Mouse (Mus musculus): Measurements from ENCODE around the gene Osbpl11. TPM values are rescaled to one million over a fixed set of nuclear protein-coding genes. Genes with fewer than 3 reads are reported as not detected.

Gene Osbpl11
- polyA plus RNA-seq, 1 experiment: 8.3 TPM

- peaks cover 7% of the 10 kb centered on the region for H3K79me2 ChIP-seq (ENCODE audit: control insufficient read depth, insufficient read depth)
- H3K36me3 ChIP-seq (ENCODE audit: control insufficient read depth, insufficient read depth): peaks cover 18% of the 10 kb centered on the region
- no peak overlapping the region for H3ac ChIP-seq (ENCODE audit: control insufficient read depth, insufficient read length, low read depth)
- H3K4me3 ChIP-seq (ENCODE audit: insufficient read depth, poor library complexity, severe bottlenecking): no peak overlapping the region
- H3K79me3 ChIP-seq (ENCODE audit: low read depth): peaks cover 3% of the 10 kb centered on the region
- H3K27me3 ChIP-seq (ENCODE audit: control insufficient read depth, insufficient read depth, insufficient read length): no peaks in the 10 kb centered on the region
- no peak for TF ChIP-seq FOSL1 (IDR thresholded peaks at IDR 0.05; ENCODE audit: insufficient read depth, low read length, poor library complexity, severe bottlenecking)
These were observed 62.1 kb downstream of the Osbpl11 start for GRCm38 (mm10) chr16:33247006-33247405.

GRCm38 (mm10) chr16:33250651-33251120 is 65.8 kb downstream of the Osbpl11 start:
- peaks cover 44% of the 10 kb centered on the region for H3K79me2 ChIP-seq (ENCODE audit: control insufficient read depth, insufficient read depth)
- H3K27me3 ChIP-seq (ENCODE audit: control insufficient read depth, insufficient read depth, insufficient read length): no peaks in the 10 kb centered on the region
- peak overlapping the region; percentile 55 for H3ac ChIP-seq (ENCODE audit: control insufficient read depth, insufficient read length, low read depth)
- H3K36me3 ChIP-seq (ENCODE audit: control insufficient read depth, insufficient read depth): no peaks in the 10 kb centered on the region
- TF ChIP-seq MYOD1 (IDR thresholded peaks at IDR 0.05; ENCODE audit: control insufficient read depth, insufficient read length, low read depth) (no peak), CEBPB (IDR thresholded peaks at IDR 0.05; ENCODE audit: low read depth) (no peak), MAX (IDR thresholded peaks at IDR 0.05) (no peak), FOSL1 (IDR thresholded peaks at IDR 0.05; ENCODE audit: insufficient read depth, low read length, poor library complexity, severe bottlenecking) (no peak), MYOG (IDR thresholded peaks at IDR 0.05; ENCODE audit: control insufficient read depth, extremely low read depth, insufficient read length) (no peak), USF1 (IDR thresholded peaks at IDR 0.05; ENCODE audit: low read depth) (no peak), CTCF (IDR thresholded peaks at IDR 0.05; ENCODE audit: control insufficient read depth, insufficient read depth, insufficient read length) (no peak)
- H3K4me3 ChIP-seq (ENCODE audit: insufficient read depth, poor library complexity, severe bottlenecking): peak overlapping the region; percentile 90
- peaks cover 32% of the 10 kb centered on the region for H3K79me3 ChIP-seq (ENCODE audit: low read depth)

- peaks cover 37% of the 10 kb centered on the region for H3K79me3 ChIP-seq (ENCODE audit: low read depth)
- peak within 1 kb of the TSS; percentile 90 for H3K4me3 ChIP-seq (ENCODE audit: insufficient read depth, poor library complexity, severe bottlenecking)
- H3K79me2 ChIP-seq (ENCODE audit: control insufficient read depth, insufficient read depth): peaks cover 51% of the 10 kb centered on the region
- H3K27me3 ChIP-seq (ENCODE audit: control insufficient read depth, insufficient read depth, insufficient read length): no peaks in the 10 kb centered on the region
- H3ac ChIP-seq (ENCODE audit: control insufficient read depth, insufficient read length, low read depth): peak within 1 kb of the TSS; percentile 88
- no peaks in the 10 kb centered on the region for H3K36me3 ChIP-seq (ENCODE audit: control insufficient read depth, insufficient read depth)
- TF ChIP-seq USF1 (IDR thresholded peaks at IDR 0.05; ENCODE audit: low read depth) (no peak), MAX (IDR thresholded peaks at IDR 0.05) (no peak), CTCF (IDR thresholded peaks at IDR 0.05; ENCODE audit: control insufficient read depth, insufficient read depth, insufficient read length) (no peak), CEBPB (IDR thresholded peaks at IDR 0.05; ENCODE audit: low read depth) (no peak), MYOD1 (IDR thresholded peaks at IDR 0.05; ENCODE audit: control insufficient read depth, insufficient read length, low read depth) (no peak), FOSL1 (IDR thresholded peaks at IDR 0.05; ENCODE audit: insufficient read depth, low read length, poor library complexity, severe bottlenecking) (no peak), MYOG (IDR thresholded peaks at IDR 0.05; ENCODE audit: control insufficient read depth, extremely low read depth, insufficient read length) (no peak)
These were observed 66.6 kb downstream of the Osbpl11 start, which contains the start of gene Snx4 for GRCm38 (mm10) chr16:33251194-33252051. Snx4 (plus strand) TSS chr16:33251442.

GRCm38 (mm10) chr16:33255601-33256000 is 70.7 kb downstream of the Osbpl11 start:
- Histone ChIP-seq H3K36me3 (ENCODE audit: control insufficient read depth, insufficient read depth) (no peaks in the 10 kb centered on the region), H3ac (ENCODE audit: control insufficient read depth, insufficient read length, low read depth) (no peak overlapping the region), H3K79me2 (ENCODE audit: control insufficient read depth, insufficient read depth) (peaks cover 90% of the 10 kb centered on the region), H3K4me3 (ENCODE audit: insufficient read depth, poor library complexity, severe bottlenecking) (no peak overlapping the region), H3K79me3 (ENCODE audit: low read depth) (peaks cover 62% of the 10 kb centered on the region), H3K27me3 (ENCODE audit: control insufficient read depth, insufficient read depth, insufficient read length) (no peaks in the 10 kb centered on the region)
- no peak for TF ChIP-seq CEBPB (IDR thresholded peaks at IDR 0.05; ENCODE audit: low read depth)
- TF ChIP-seq CTCF (IDR thresholded peaks at IDR 0.05; ENCODE audit: control insufficient read depth, insufficient read depth, insufficient read length): no peak
- no peak for TF ChIP-seq USF1 (IDR thresholded peaks at IDR 0.05; ENCODE audit: low read depth)
- no peak for TF ChIP-seq MYOD1 (IDR thresholded peaks at IDR 0.05; ENCODE audit: control insufficient read depth, insufficient read length, low read depth)
- no peak for TF ChIP-seq FOSL1 (IDR thresholded peaks at IDR 0.05; ENCODE audit: insufficient read depth, low read length, poor library complexity, severe bottlenecking)
- TF ChIP-seq MAX (IDR thresholded peaks at IDR 0.05): no peak
- no peak for TF ChIP-seq MYOG (IDR thresholded peaks at IDR 0.05; ENCODE audit: control insufficient read depth, extremely low read depth, insufficient read length)

- H3K79me3 ChIP-seq (ENCODE audit: low read depth): peaks cover 53% of the 10 kb centered on the region
- no peak overlapping the region for H3K4me3 ChIP-seq (ENCODE audit: insufficient read depth, poor library complexity, severe bottlenecking)
- peaks cover 94% of the 10 kb centered on the region for H3K79me2 ChIP-seq (ENCODE audit: control insufficient read depth, insufficient read depth)
- TF ChIP-seq FOSL1 (IDR thresholded peaks at IDR 0.05; ENCODE audit: insufficient read depth, low read length, poor library complexity, severe bottlenecking) (no peak), USF1 (IDR thresholded peaks at IDR 0.05; ENCODE audit: low read depth) (no peak), MYOG (IDR thresholded peaks at IDR 0.05; ENCODE audit: control insufficient read depth, extremely low read depth, insufficient read length) (no peak), CTCF (IDR thresholded peaks at IDR 0.05; ENCODE audit: control insufficient read depth, insufficient read depth, insufficient read length) (no peak), MAX (IDR thresholded peaks at IDR 0.05) (no peak), MYOD1 (IDR thresholded peaks at IDR 0.05; ENCODE audit: control insufficient read depth, insufficient read length, low read depth) (no peak), CEBPB (IDR thresholded peaks at IDR 0.05; ENCODE audit: low read depth) (no peak)
- no peaks in the 10 kb centered on the region for H3K27me3 ChIP-seq (ENCODE audit: control insufficient read depth, insufficient read depth, insufficient read length)
- no peaks in the 10 kb centered on the region for H3K36me3 ChIP-seq (ENCODE audit: control insufficient read depth, insufficient read depth)
- no peak overlapping the region for H3ac ChIP-seq (ENCODE audit: control insufficient read depth, insufficient read length, low read depth)
These were observed 73.7 kb downstream of the Osbpl11 start for GRCm38 (mm10) chr16:33258530-33258929.

Data from C2C12 (cell line).